Mouse (Mus musculus) R1 (cell line): Measurements from ENCODE around the gene Stxbp4.

ENCODE experiments used
- DNase-seq: peaks from one replicate; pipeline ENCODE4 v3.0.0-alpha.2; 2018; ENCODE audit warnings: low read depth, low spot score

The Stxbp4 gene

DNA sequence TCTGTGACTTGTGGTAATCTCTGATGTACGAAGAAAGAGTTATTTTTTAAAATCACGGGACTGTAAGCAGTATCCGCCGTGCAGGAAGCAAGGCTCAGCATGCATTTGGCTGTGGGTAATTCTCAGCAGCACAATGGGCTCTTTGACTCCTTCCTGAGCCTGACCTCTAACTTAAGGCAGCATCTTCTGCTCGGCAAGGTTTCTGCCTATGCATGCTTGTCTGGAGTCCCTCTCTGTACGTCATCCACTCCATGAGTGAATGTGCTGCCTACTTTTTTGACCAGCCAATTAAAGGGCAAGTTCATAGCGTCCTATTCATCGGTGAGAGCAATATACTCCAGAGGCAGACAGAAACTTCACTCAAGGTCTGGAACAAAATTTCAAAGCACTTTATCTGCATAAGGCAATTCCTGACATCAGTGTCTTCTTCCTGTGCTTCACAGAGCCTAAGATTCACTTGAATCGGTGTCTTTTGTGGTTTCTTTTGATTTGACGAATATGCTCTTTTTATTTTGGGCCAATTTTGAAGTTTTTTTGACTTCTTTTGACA lies 173.8 kb downstream of the Stxbp4 start:
- DNase-seq = no peak

DNA sequence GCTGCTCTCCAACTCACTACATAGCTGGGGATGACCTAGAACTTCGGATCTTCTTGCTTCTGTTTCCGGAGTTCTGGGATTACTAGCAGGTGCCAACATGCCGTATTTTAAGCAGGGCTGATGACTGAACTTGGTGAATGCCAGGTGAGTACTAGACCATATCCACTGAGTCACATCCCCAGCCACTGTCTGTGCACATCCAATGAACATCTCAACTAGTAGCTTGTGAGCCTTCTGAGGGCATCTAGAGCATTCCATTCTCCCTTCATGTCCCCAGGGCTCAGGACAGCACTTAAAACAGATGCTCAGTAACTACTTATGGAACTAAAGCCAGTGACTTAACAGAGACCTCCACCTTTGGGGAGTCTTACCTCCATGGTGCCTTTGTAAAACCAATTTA lies 177.4 kb downstream of the Stxbp4 start:
- DNase-seq = no peak

DNA sequence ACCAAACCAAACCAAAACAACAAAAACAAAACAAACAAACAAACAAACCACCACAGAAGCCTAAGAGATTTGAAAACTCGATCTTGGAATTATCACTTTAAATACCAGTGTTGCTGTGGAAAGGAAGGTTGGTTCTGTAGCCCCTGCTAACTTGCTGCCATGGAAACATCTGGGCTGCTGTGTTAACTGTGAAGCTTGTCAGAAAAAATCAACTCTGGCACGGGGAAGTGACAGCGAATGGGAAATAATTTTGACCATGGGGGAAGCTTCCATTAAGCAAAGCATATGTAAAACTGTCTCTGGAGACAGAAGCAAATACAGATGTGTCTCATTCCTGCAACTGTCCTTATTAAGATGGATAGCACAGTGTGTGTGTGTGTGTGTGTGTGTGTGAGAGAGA lies 185.8 kb downstream of the Stxbp4 start:
- DNase-seq = no peak

DNA sequence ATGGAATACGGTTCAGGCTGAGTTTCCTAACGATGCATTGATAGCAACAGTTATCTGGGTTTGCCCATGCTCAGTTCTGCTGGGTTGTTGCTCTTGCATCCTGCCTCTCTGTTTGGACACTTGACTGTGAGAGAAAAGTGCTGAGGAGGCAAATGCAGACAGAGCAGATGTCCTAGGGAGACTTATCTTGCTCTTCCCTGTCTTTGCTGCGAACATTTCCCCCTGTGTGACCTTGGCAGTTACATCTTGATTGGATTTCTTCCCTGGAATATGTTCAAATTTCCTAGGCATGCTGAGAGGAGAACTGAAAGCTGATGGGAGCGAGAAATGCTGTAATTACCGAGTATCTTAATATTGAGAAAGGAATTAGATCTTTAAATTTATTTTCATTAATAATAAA lies 186.4 kb downstream of the Stxbp4 start:
- no peak for DNase-seq

DNA sequence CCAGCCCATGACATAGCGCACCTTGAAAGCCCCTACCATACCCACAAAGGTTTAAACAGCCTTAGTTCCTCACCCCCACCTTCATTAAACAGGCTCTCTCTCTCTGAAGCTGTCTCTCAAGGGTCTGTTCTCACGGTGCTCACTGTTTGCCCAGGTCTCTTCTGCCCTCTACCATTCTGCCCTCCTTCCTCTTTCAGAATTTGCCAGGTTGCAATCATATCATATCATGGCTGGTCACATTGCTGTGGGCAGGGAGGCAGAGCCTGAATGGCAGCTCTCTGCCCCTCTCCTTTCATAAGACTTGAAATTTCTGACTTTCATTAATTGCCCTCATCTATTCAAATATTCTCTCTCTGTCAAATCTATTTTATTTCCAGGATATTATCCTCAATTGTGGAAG lies 195.4 kb downstream of the Stxbp4 start:
- DNase-seq = no peak

DNA sequence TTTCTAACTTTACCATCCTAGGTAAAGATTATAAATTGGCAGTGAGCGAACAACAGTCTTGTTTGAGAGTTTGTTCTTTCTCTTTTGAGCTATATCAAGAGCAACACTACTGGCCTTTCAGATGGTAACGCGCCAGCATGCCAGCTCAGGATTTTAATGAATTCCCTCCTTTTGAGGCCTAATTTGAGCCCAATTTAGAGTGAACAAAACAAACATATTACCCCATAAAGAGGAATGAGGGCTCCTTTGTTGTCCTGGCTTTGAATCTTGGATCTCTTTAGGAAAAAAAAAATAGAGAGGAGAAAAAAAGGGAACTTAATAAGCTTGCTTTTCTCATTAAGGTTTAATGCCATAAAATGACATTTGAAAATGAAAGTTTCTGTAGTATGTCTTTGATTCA lies 197.0 kb downstream of the Stxbp4 start:
- DNase-seq = no peak

DNA sequence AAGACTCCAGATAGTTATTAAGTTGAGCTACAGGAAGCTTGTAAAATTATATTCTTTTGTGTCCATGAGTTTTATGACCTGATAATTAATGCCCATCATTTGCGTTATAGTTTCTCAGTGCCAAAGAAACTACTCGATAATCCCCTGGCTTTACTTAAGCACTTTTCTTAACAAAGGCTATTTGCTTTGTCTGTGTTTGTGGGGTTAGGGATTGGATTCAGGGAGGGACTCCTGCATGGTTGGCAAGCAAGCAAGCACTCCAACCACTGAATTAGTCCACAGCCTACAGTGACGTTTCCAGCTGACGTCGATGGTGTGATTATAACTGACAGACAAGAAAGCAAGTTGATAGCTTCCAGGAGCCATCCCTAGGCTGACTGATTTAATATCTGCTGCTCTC lies 199.1 kb downstream of the Stxbp4 start:
- no peak for DNase-seq
